Mouse (Mus musculus) G1E (cell line): ENCODE measurements at regions not wholly inside any gene's neighbourhood (a gene's known extent, or its start where the extent isn't known, plus 50 kb on each side); places are given as distances from the start of the nearest gene placed in this dataset.

ENCODE experiments used
- CTCF ChIP-seq: IDR thresholded peaks from 2 replicates; pipeline ENCODE4 v1.5.1; 2012; ENCODE audit warnings: low read depth, low read length, inconsistent platforms, mixed read lengths
- POLR2AphosphoS5 ChIP-seq: IDR thresholded peaks from 2 replicates; pipeline ENCODE4 v1.6.1; 2012; ENCODE audit warnings: low read depth, low read length, inconsistent platforms; ENCODE audit not compliant: insufficient replicate concordance
- TAL1 ChIP-seq: conservative IDR thresholded peaks from 2 replicates; pipeline ENCODE4 v1.6.1; 2012; ENCODE audit warnings: low read depth, low read length, inconsistent platforms, mixed read lengths

DNA sequence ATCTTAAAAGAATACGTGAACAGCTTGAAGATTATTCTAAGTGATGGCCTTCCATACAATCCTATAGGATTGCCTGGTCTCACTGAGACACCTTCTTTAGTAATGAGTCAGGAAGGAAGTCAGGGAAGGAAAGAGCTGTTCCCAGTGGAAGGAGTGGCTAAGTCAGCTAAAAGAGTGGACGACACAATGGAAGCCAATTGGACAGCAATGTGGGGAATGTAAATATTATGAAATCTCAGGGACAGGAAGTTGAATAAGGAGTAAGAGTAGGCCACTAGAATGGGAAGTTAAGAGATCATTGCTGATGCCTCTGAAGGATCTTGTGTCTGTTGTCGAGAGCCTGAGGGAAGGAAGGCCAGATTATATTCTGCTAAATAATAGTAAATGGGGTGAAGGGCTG, 258.9 kb downstream of the Btg1 start:
- TF ChIP-seq CTCF, result no peak
- no peak for TF ChIP-seq POLR2AphosphoS5
- TF ChIP-seq TAL1, result no peak
